Mouse (Mus musculus): ENCODE results near the gene Ubn1. TPM values are rescaled to one million over a fixed set of nuclear protein-coding genes. Genes with fewer than 3 reads are reported as not detected.

Gene Ubn1
- total and polyA plus RNA-seq, 2 experiments from 2014 or later = 7.0 to 34.9 TPM

GRCm38 (mm10) chr16:5071974-5072373 lies 22.1 kb downstream of the Ubn1 start:
- 86% methylated on average over 7 of the region's 7 CpGs for WGBS
- H3K9me3 ChIP-seq (ENCODE audit: low read length) = no peaks in the 10 kb centered on the region
- no peak for DNase-seq
- no peak for ATAC-seq
- H3K4me2 ChIP-seq (ENCODE audit: low read depth) = no peak overlapping the region
- H3K36me3 ChIP-seq (ENCODE audit: insufficient read depth) = peaks cover 72% of the 10 kb centered on the region
- H3K4me1 ChIP-seq (ENCODE audit: insufficient read depth) = no peaks in the 10 kb centered on the region
- H3K9ac ChIP-seq = no peak overlapping the region
- no peaks in the 10 kb centered on the region for H3K27me3 ChIP-seq (ENCODE audit: insufficient read depth, low read length)
- no peak overlapping the region for H3K4me3 ChIP-seq (ENCODE audit: low read depth, low read length)
- no peak for TF ChIP-seq CTCF (IDR thresholded peaks at IDR 0.05; ENCODE audit: low read depth)
- no peak overlapping the region for H3K27ac ChIP-seq (ENCODE audit: low read depth, low read length)

GRCm38 (mm10) chr16:5074341-5074740 lies 24.5 kb downstream of the Ubn1 start:
- Histone ChIP-seq H3K4me2 (ENCODE audit: low read depth) (no peak overlapping the region), H3K9me3 (ENCODE audit: low read length) (no peaks in the 10 kb centered on the region), H3K27me3 (ENCODE audit: insufficient read depth, low read length) (no peaks in the 10 kb centered on the region), H3K4me1 (ENCODE audit: insufficient read depth) (no peaks in the 10 kb centered on the region), H3K4me3 (ENCODE audit: low read depth, low read length) (no peak overlapping the region), H3K27ac (ENCODE audit: low read depth, low read length) (no peak overlapping the region), H3K36me3 (ENCODE audit: insufficient read depth) (peaks cover 89% of the 10 kb centered on the region), H3K9ac (no peak overlapping the region)
- DNase-seq (no peak), ATAC-seq (no peak)
- TF ChIP-seq CTCF (IDR thresholded peaks at IDR 0.05; ENCODE audit: low read depth) = no peak
- WGBS = 91% methylated on average over 5 of the region's 5 CpGs

- Histone ChIP-seq H3K27ac (ENCODE audit: low read depth, low read length) (no peak overlapping the region), H3K27me3 (ENCODE audit: insufficient read depth, low read length) (no peaks in the 10 kb centered on the region), H3K9me3 (ENCODE audit: low read length) (no peaks in the 10 kb centered on the region), H3K36me3 (ENCODE audit: insufficient read depth) (peaks cover 67% of the 10 kb centered on the region), H3K4me3 (ENCODE audit: low read depth, low read length) (no peak overlapping the region), H3K4me1 (ENCODE audit: insufficient read depth) (no peaks in the 10 kb centered on the region), H3K9ac (no peak overlapping the region), H3K4me2 (ENCODE audit: low read depth) (no peak overlapping the region)
- no peak for TF ChIP-seq CTCF (IDR thresholded peaks at IDR 0.05; ENCODE audit: low read depth)
- WGBS = 97% methylated on average over 4 of the region's 4 CpGs
- ATAC-seq (no peak), DNase-seq (no peak)
These were observed 35.3 kb downstream of the Ubn1 start for GRCm38 (mm10) chr16:5085196-5085595.

- ATAC-seq = no peak
- Histone ChIP-seq H3K36me3 (ENCODE audit: insufficient read depth) (peaks cover 65% of the 10 kb centered on the region), H3K4me2 (ENCODE audit: low read depth) (no peak overlapping the region), H3K4me3 (ENCODE audit: low read depth, low read length) (no peak overlapping the region), H3K9me3 (ENCODE audit: low read length) (no peaks in the 10 kb centered on the region), H3K4me1 (ENCODE audit: insufficient read depth) (no peaks in the 10 kb centered on the region), H3K27me3 (ENCODE audit: insufficient read depth, low read length) (no peaks in the 10 kb centered on the region), H3K9ac (no peak overlapping the region), H3K27ac (ENCODE audit: low read depth, low read length) (no peak overlapping the region)
- no peak for TF ChIP-seq CTCF (IDR thresholded peaks at IDR 0.05; ENCODE audit: low read depth)
- no peak for DNase-seq
- 97% methylated on average over 2 of the region's 2 CpGs for WGBS
These were observed 36.3 kb downstream of the Ubn1 start for GRCm38 (mm10) chr16:5086179-5086578.

- Histone ChIP-seq H3K4me1 (ENCODE audit: insufficient read depth) (no peaks in the 10 kb centered on the region), H3K9ac (no peak overlapping the region), H3K36me3 (ENCODE audit: insufficient read depth) (peaks cover 39% of the 10 kb centered on the region), H3K4me3 (ENCODE audit: low read depth, low read length) (no peak overlapping the region), H3K27me3 (ENCODE audit: insufficient read depth, low read length) (no peaks in the 10 kb centered on the region), H3K4me2 (ENCODE audit: low read depth) (no peak overlapping the region), H3K9me3 (ENCODE audit: low read length) (no peaks in the 10 kb centered on the region), H3K27ac (ENCODE audit: low read depth, low read length) (no peak overlapping the region)
- DNase-seq = no peak
- TF ChIP-seq CTCF (IDR thresholded peaks at IDR 0.05; ENCODE audit: low read depth) = no peak
- no peak for ATAC-seq
- 76% methylated on average over 10 of the region's 10 CpGs for WGBS
These were observed 39.2 kb downstream of the Ubn1 start for GRCm38 (mm10) chr16:5089021-5089420.

- 85% methylated on average over 5 of the region's 5 CpGs for WGBS
- 0 out of 2 replicates have a peak, but pooled peaks cover 5% of the 10 kb centered on the region for H3K36me3 ChIP-seq (ENCODE audit: insufficient read depth)
These were observed 43.4 kb downstream of the Ubn1 start for GRCm38 (mm10) chr16:5093285-5093684.

GRCm38 (mm10) chr16:5096504-5096903 lies 46.6 kb downstream of the Ubn1 start:
- H3K36me3 ChIP-seq (ENCODE audit: insufficient read depth) = no peaks in the 10 kb centered on the region
- TF ChIP-seq CTCF (IDR thresholded peaks at IDR 0.05; ENCODE audit: low read depth) = no peak
- no peaks in the 10 kb centered on the region for H3K27me3 ChIP-seq (ENCODE audit: insufficient read depth, low read length)
- H3K27ac ChIP-seq (ENCODE audit: low read depth, low read length) = no peak overlapping the region
- H3K9me3 ChIP-seq (ENCODE audit: low read length) = no peaks in the 10 kb centered on the region
- H3K4me2 ChIP-seq (ENCODE audit: low read depth) = no peak overlapping the region
- ATAC-seq (no peak), DNase-seq (no peak)
- no peak overlapping the region for H3K4me3 ChIP-seq (ENCODE audit: low read depth, low read length)
- 80% methylated on average over 8 of the region's 8 CpGs for WGBS
- no peaks in the 10 kb centered on the region for H3K4me1 ChIP-seq (ENCODE audit: insufficient read depth)
- no peak overlapping the region for H3K9ac ChIP-seq

More at GRCm38 (mm10) chr16:5093285-5093684, 43.4 kb downstream of the Ubn1 start:
- no peak overlapping the region for H3K9ac ChIP-seq
- no peak for ATAC-seq
- H3K27me3 ChIP-seq (ENCODE audit: insufficient read depth, low read length) = no peaks in the 10 kb centered on the region
- no peak for DNase-seq
- TF ChIP-seq CTCF (IDR thresholded peaks at IDR 0.05; ENCODE audit: low read depth) = no peak
- H3K4me1 ChIP-seq (ENCODE audit: insufficient read depth) = no peaks in the 10 kb centered on the region
- no peak overlapping the region for H3K27ac ChIP-seq (ENCODE audit: low read depth, low read length)
- no peak overlapping the region for H3K4me3 ChIP-seq (ENCODE audit: low read depth, low read length)
- H3K4me2 ChIP-seq (ENCODE audit: low read depth) = no peak overlapping the region
- no peaks in the 10 kb centered on the region for H3K9me3 ChIP-seq (ENCODE audit: low read length)

- Histone ChIP-seq H3K36me3 (ENCODE audit: insufficient read depth) (no peaks in the 10 kb centered on the region), H3K9ac (no peak overlapping the region), H3K4me2 (ENCODE audit: low read depth) (no peak overlapping the region), H3K27ac (ENCODE audit: low read depth, low read length) (no peak overlapping the region), H3K4me1 (ENCODE audit: insufficient read depth) (no peaks in the 10 kb centered on the region), H3K4me3 (ENCODE audit: low read depth, low read length) (no peak overlapping the region), H3K27me3 (ENCODE audit: insufficient read depth, low read length) (no peaks in the 10 kb centered on the region), H3K9me3 (ENCODE audit: low read length) (no peaks in the 10 kb centered on the region)
- ATAC-seq = no peak
- no peak for DNase-seq
- 61% methylated on average over 6 of the region's 6 CpGs for WGBS
- TF ChIP-seq CTCF (IDR thresholded peaks at IDR 0.05; ENCODE audit: low read depth) = no peak
These were observed 51.1 kb downstream of the Ubn1 start for GRCm38 (mm10) chr16:5101000-5101399.
